Mouse (Mus musculus) olfactory bulb, adult 2 months (tissue): ENCODE measurements around the gene Nacc2.

Experiments used
- CTCF ChIP-seq: fragments of 200-500 bp; IDR thresholded peaks from 2 replicates; pipeline ENCODE4 v1.5.1; 2012; ENCODE audit warnings: low read depth, mild to moderate bottlenecking, low read length, moderate library complexity; ENCODE audit not compliant: insufficient read depth
- POLR2A ChIP-seq: fragments of 200-500 bp; IDR thresholded peaks from 2 replicates; pipeline ENCODE4 v1.6.1; 2012; ENCODE audit warnings: mild to moderate bottlenecking, low read depth, low read length, moderate library complexity; ENCODE audit not compliant: insufficient read depth

- no peak for TF ChIP-seq POLR2A
- no peak for TF ChIP-seq CTCF
Measured at GRCm38 (mm10) chr2:26061018-26061666, 61.9 kb downstream of the Nacc2 start.
